Mouse (Mus musculus) intestine, postnatal 0 days (tissue): Measurements from ENCODE around the gene Ctsw. TPM values are rescaled to one million over a fixed set of nuclear protein-coding genes. Genes with fewer than 3 reads are reported as not detected.

Experiments used
- ATAC-seq: fragments of 200-750 bp; cut with Nextera tagmentation; 2 replicates; pipeline ENCODE4 v1.8.0; 2017; ENCODE audit warnings: mild to moderate bottlenecking, moderate TSS enrichment, moderate library complexity
- H3K27ac ChIP-seq: fragments of 300-500 bp; sonication (generic); 2 replicates; pipeline ENCODE4 v1.5.1; 2014; ENCODE audit warnings: mild to moderate bottlenecking, low read depth, low read length, moderate library complexity
- H3K27me3 ChIP-seq: fragments of 300-500 bp; sonication (generic); replicated peaks from 2 replicates; pipeline ENCODE4 v1.6.1; 2014; ENCODE audit warnings: low read length, mixed read lengths; ENCODE audit not compliant: control insufficient read depth, insufficient read depth
- H3K36me3 ChIP-seq: fragments of 300-500 bp; sonication (generic); 2 replicates; pipeline ENCODE4 v1.6.1; 2014; ENCODE audit warnings: mild to moderate bottlenecking, moderate library complexity; ENCODE audit not compliant: control insufficient read depth, insufficient read depth
- H3K4me1 ChIP-seq: fragments of 300-500 bp; sonication (generic); replicated peaks from 2 replicates; pipeline ENCODE4 v1.6.1; 2014; ENCODE audit warnings: antibody characterized with exemption, low read length, mixed read lengths; ENCODE audit not compliant: control insufficient read depth, insufficient read depth
- H3K4me2 ChIP-seq: fragments of 300-500 bp; sonication (generic); replicated peaks from 2 replicates; pipeline ENCODE4 v1.6.1; 2014; ENCODE audit warnings: low read depth, mild to moderate bottlenecking, moderate library complexity
- H3K4me3 ChIP-seq: fragments of 300-500 bp; sonication (generic); 2 replicates; pipeline ENCODE4 v1.5.1; 2014; ENCODE audit warnings: low read depth, low read length
- H3K9ac ChIP-seq: fragments of 300-500 bp; sonication (generic); 2 replicates; pipeline ENCODE4 v1.6.1; 2014; ENCODE audit warnings: mild to moderate bottlenecking, low read depth, low read length
- H3K9me3 ChIP-seq: fragments of 300-500 bp; sonication (generic); 2 replicates; pipeline ENCODE4 v1.6.1; 2016; ENCODE audit warnings: mixed run types; ENCODE audit not compliant: control insufficient read depth
- CTCF ChIP-seq: sonication (generic); IDR thresholded peaks from 2 replicates; pipeline ENCODE4 v1.5.1; 2016; ENCODE audit warnings: low read depth, mild to moderate bottlenecking, control low read depth, antibody characterized with exemption, moderate library complexity
- WGBS: fragments of 180-500 bp; shearing (Covaris S2); extraction: QIAGEN DNeasy Blood & Tissue Kit; methylation state at CpG from one replicate; pipeline ENCODE4 v1.1.7; 2014; 5-methylcytosine and 5-hydroxymethylcytosine counted together
- polyA plus RNA-seq: library from polyadenylated mRNA; unstranded; fragments of >200 nt; fragmentation: Nextera tagmentation; extraction: Ambion mirVana; gene quantifications from 2 replicates; pipeline ENCODE4 v1.2.1, GENCODE M21; 2015

The Ctsw gene
- polyA plus RNA-seq, 1 experiment from 2014 or later: 0.85 TPM

DNA sequence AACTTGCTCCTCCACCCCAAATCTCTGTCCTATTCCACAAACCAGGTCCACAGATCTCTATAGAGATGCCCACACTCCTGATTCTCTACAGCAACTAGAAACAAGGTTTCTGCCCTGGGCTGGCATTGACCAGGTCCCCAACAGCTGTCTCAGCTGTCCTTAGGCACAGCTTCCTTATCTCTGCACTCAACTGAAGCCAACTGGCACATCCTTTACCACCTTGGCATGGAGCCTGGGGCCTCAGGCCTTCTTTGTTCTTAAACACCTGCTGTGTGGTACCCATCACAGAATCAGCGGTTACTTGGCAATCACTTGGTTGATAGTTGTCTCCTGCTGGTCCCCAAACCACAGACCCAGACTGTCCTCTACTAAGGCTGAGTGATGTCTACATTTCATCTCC is 37.9 kb downstream of the Ctsw start:
- 78% methylated on average over 1 of the region's 1 CpGs for WGBS

DNA sequence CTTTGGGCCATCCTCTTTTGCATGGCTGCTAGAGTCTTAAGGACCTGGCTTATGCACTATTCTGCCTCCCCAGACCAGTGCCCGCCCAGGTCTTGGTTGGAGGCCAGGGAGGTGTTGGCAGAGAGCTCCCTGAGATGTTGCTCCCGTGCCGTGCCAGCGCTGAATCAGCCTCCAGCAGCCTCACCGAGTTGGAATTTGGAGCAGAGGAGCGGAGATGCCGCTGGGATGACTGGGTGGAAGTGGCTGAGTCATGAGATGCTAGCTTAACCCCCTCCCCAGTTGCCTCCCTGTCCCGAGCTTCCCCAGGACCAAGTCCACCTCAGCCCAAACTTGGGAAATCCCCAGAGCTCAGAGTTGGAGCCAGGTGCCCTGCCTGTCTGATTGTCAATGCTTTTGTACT is 38.5 kb downstream of the Ctsw start:
- peaks cover 11% of the 10 kb centered on the region; the same call in 1 of the 2 replicates for H3K4me1 ChIP-seq
- peaks cover 10% of the 10 kb centered on the region; the same call in 1 of the 2 replicates for H3K36me3 ChIP-seq
- H3K9ac ChIP-seq: no peak overlapping the region
- WGBS: 70% methylated on average over 8 of the region's 8 CpGs
- H3K9me3 ChIP-seq: no peaks in the 10 kb centered on the region
- H3K4me2 ChIP-seq: no peak overlapping the region
- H3K27me3 ChIP-seq: no peaks in the 10 kb centered on the region
- TF ChIP-seq CTCF: no peak
- ATAC-seq: no peak
- H3K27ac ChIP-seq: no peak overlapping the region
- no peak overlapping the region for H3K4me3 ChIP-seq

More for the DNA sequence above, 37.9 kb downstream of the Ctsw start:
- no peak overlapping the region for H3K9ac ChIP-seq
- H3K27ac ChIP-seq: no peak overlapping the region
- H3K27me3 ChIP-seq: no peaks in the 10 kb centered on the region
- ATAC-seq: no peak
- TF ChIP-seq CTCF: no peak
- no peak overlapping the region for H3K4me3 ChIP-seq
- no peak overlapping the region for H3K4me2 ChIP-seq
- H3K9me3 ChIP-seq: no peaks in the 10 kb centered on the region
- H3K4me1 ChIP-seq: peaks cover 11% of the 10 kb centered on the region; the same call in 1 of the 2 replicates
- H3K36me3 ChIP-seq: peaks cover 10% of the 10 kb centered on the region; the same call in 1 of the 2 replicates

DNA sequence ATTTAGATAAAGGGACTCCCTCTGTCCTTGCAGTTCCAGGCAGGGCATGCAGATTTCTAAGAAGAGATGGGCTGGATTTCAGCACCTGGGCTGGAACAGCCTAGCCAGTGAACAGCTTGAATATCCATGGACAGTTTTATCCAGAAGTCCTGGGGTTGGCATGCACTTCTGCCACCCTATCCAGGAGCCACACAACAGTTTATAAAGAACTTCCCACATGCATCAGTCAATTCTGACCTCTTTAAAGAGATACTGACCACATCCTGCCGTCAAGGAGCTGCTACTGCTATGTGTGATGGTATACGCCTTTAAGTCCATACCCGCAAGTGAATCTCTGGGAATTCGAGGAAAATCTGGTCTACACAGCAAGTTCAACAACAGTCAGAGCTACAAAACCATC is 39.1 kb downstream of the Ctsw start:
- peaks cover 10% of the 10 kb centered on the region; the same call in 1 of the 2 replicates for H3K36me3 ChIP-seq
- H3K27me3 ChIP-seq: no peaks in the 10 kb centered on the region
- H3K9me3 ChIP-seq: no peaks in the 10 kb centered on the region
- no peak overlapping the region for H3K4me3 ChIP-seq
- no peak overlapping the region for H3K27ac ChIP-seq
- H3K9ac ChIP-seq: no peak overlapping the region
- ATAC-seq: no peak
- peaks cover 11% of the 10 kb centered on the region; the same call in 1 of the 2 replicates for H3K4me1 ChIP-seq
- no peak for TF ChIP-seq CTCF
- 82% methylated on average over 4 of the region's 4 CpGs for WGBS
- H3K4me2 ChIP-seq: no peak overlapping the region

DNA sequence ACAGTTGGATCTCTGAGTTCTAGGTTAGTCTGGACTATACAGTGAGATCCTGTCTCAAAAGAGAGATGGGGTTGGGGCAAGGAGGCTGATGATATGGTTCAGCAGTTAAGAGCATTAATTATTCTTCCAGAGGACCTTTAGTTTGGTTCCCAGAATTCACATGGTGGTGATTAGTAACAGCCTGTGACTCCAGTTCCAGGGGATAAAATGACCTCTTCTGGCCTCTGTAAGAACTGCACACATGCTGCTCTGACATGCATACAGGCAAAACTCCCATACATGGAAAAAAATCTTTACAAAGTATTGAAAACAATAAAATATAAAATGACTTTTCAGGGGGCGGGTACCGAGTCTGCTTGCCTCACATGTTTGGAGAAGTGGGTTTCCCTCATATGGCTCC is 40.2 kb downstream of the Ctsw start:
- Histone ChIP-seq H3K27me3 (no peaks in the 10 kb centered on the region), H3K4me2 (no peak overlapping the region), H3K4me1 (peaks cover 6% of the 10 kb centered on the region; the same call in 1 of the 2 replicates), H3K9ac (no peak overlapping the region), H3K27ac (no peak overlapping the region), H3K36me3 (peaks cover 13% of the 10 kb centered on the region), H3K4me3 (no peak overlapping the region), H3K9me3 (no peaks in the 10 kb centered on the region)
- WGBS: 87% methylated on average over 2 of the region's 2 CpGs
- TF ChIP-seq CTCF: peak; percentile 70
- no peak for ATAC-seq

DNA sequence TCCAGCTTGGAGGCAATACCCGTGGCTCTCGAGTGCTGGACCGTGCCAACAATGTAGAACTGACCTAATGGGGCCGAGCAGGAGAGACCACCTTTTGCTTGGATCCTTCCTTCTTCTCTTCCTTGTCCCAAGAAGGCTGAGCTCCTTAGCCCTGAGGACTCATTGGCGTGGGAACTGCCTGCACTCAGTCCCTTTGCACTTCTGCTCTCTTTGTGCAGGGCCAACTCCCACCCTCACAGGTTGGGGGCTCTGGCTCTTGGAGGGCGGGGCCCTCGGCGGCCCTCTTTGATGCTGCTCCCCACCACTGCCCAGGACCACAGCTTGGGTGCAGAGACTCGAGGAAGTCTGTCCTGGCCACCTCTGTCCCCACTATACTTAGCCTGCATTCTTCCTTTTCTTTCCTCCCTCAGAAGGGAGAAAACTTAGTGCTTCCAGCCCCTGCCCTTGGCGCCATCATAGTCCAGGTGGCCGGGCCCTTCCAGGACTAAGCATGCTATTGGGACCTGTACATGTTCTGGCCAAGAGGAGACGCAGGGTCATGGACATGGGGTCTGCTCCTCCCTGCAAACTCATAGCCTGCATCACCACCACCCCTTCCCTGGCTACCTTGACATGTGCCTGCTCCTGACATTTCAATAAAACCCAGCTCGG is 41.5 kb downstream of the Ctsw start:
- Histone ChIP-seq H3K4me2 (peak overlapping the region; percentile 81), H3K9me3 (no peaks in the 10 kb centered on the region), H3K4me1 (peaks cover 6% of the 10 kb centered on the region; the same call in 1 of the 2 replicates), H3K9ac (no peak overlapping the region), H3K36me3 (peaks cover 24% of the 10 kb centered on the region), H3K4me3 (no peak overlapping the region), H3K27me3 (no peaks in the 10 kb centered on the region), H3K27ac (no peak overlapping the region)
- TF ChIP-seq CTCF: no peak
- WGBS: 82% methylated on average over 13 of the region's 13 CpGs
- ATAC-seq: no peak

DNA sequence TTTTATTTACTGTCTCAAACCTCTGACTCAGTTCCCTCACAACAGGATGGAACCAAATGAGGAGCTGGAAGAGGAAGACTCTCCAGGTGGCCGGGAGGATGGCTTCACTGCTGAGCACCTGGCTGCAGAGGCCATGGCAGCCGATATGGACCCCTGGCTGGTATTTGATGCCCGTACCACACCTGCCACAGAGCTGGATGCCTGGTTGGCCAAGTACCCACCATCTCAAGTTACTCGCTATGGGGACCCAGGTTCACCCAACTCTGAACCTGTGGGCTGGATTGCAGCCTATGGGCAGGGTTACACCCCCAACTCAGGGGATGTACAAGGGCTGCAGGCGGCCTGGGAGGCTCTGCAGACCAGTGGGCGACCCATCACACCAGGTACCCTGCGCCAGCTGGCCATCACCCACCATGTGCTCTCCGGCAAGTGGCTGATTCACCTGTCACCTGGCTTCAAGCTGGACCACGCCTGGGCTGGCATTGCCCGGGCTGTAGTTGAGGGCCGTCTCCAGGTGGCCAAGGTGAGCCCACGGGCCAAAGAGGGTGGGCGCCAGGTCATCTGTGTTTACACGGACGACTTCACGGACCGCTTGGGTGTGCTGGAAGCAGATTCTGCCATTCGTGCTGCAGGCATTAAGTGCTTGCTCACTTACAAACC is 42.3 kb downstream of the Ctsw start:
- Histone ChIP-seq H3K9ac (peak overlapping the region; percentile 91), H3K9me3 (no peaks in the 10 kb centered on the region), H3K4me2 (peak overlapping the region; percentile 81), H3K36me3 (peaks cover 27% of the 10 kb centered on the region), H3K4me3 (peak overlapping the region; percentile 84), H3K27me3 (no peaks in the 10 kb centered on the region), H3K4me1 (peaks cover 6% of the 10 kb centered on the region; the same call in 1 of the 2 replicates), H3K27ac (peak overlapping the region; percentile 77; the same call in 1 of the 2 replicates)
- ATAC-seq: no peak
- TF ChIP-seq CTCF: no peak
- 84% methylated on average over 18 of the region's 18 CpGs for WGBS
